Mouse (Mus musculus): ENCODE data around the gene Washc1.

- TF ChIP-seq CTCF (IDR thresholded peaks at IDR 0.05; ENCODE audit: low read depth, low read length), result no peak
- TF ChIP-seq GATA1 (IDR thresholded peaks at IDR 0.05; ENCODE audit: borderline replicate concordance, low read length), result no peak
- TF ChIP-seq POLR2AphosphoS5 (IDR thresholded peaks at IDR 0.05; ENCODE audit: insufficient replicate concordance, low read depth, low read length), result no peak
- no peak for TF ChIP-seq GATA2 (IDR thresholded peaks at IDR 0.05; ENCODE audit: borderline replicate concordance, low read depth, low read length)
- no peak for TF ChIP-seq TAL1 (conservative IDR thresholded peaks at IDR 0.05; ENCODE audit: low read depth, low read length)
These were observed 19.0 kb downstream of the Washc1 start for GRCm38 (mm10) chr17:66130371-66130770.

Data from G1E (cell line).